In the genomic region with DNA sequence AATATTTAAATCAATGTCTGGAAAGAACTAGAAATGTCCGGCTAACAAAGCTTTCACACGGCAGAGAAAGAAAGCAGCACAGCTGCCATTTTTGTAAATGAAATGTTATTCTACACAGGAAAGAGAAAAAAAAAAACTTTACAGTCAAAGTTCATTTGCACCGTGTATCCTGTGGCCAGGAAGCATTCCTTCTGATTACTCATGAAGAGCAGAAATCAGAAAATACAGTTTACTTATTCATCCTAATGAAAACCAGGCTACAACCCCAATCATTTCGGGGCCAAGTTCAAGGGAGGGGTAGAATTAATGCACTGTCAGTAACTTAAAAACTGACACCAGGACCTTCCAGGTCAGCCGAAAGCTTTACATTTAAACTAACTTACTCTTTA, we compare ENCODE assay signal across 8 mouse cellular contexts. TPM values are rescaled to one million over a fixed set of nuclear protein-coding genes. Genes with fewer than 3 reads are reported as not detected.
DNase-seq lines count a peak whose midpoint lies in the region; ATAC-seq and TF ChIP-seq lines count a peak whose summit lies in the region.

No protein-coding gene starts in this region.

- no peaks in the 10 kb centered on the region for H3K9me3 ChIP-seq in erythroblast, embryonic 14.5 days (ENCODE audit: control insufficient read depth, low read length)
- H3K9me3 ChIP-seq in E14TG2a.4 (ENCODE audit: low read length), result no peaks in the 10 kb centered on the region
- H3K9me3 ChIP-seq in heart, embryonic 16.5 days (replicated peaks; ENCODE audit: control insufficient read depth, low read length), result no peaks in the 10 kb centered on the region
- no peaks in the 10 kb centered on the region for H3K9me3 ChIP-seq in liver, embryonic 15.5 days (replicated peaks)

- peaks cover 47% of the 10 kb centered on the region for H3K36me3 ChIP-seq in erythroblast, embryonic 14.5 days (ENCODE audit: control insufficient read depth)
- H3K36me3 ChIP-seq in E14TG2a.4 (ENCODE audit: insufficient read depth, low read length), result peaks cover 39% of the 10 kb centered on the region
- no peaks in the 10 kb centered on the region for H3K36me3 ChIP-seq in heart, embryonic 16.5 days (ENCODE audit: control insufficient read depth, insufficient read depth)
- H3K36me3 ChIP-seq in liver, embryonic 15.5 days (replicated peaks), result peaks cover 21% of the 10 kb centered on the region

- peak overlapping the region; percentile 97 for H3K9ac ChIP-seq in heart, embryonic 16.5 days (ENCODE audit: low read length)
- peak overlapping the region; percentile 99 for H3K9ac ChIP-seq in liver, embryonic 15.5 days

- H3K4me1 ChIP-seq in erythroblast, embryonic 14.5 days (ENCODE audit: control insufficient read depth), result peaks cover 76% of the 10 kb centered on the region
- peaks cover 81% of the 10 kb centered on the region for H3K4me1 ChIP-seq in E14TG2a.4 (replicated peaks; ENCODE audit: low read depth, low read length)
- H3K4me1 ChIP-seq in heart, embryonic 16.5 days (ENCODE audit: control insufficient read depth, insufficient read depth, low read length), result peaks cover 56% of the 10 kb centered on the region
- H3K4me1 ChIP-seq in liver, embryonic 15.5 days (replicated peaks), result peaks cover 77% of the 10 kb centered on the region

- DNase-seq in left cerebral cortex, postnatal 4 days, result no peak
- no peak for DNase-seq in urinary bladder, adult 18-20 months (ENCODE audit: low spot score in 2 of 2)

- WGBS in heart, embryonic 16.5 days, result 24% methylated on average over 5 of the region's 5 CpGs
- WGBS in liver, embryonic 15.5 days (ENCODE audit: insufficient replicate concordance), result 10% methylated on average over 5 of the region's 5 CpGs

- peak overlapping the region; percentile 99 for H3K27ac ChIP-seq in heart, embryonic 16.5 days (ENCODE audit: low read length)
- H3K27ac ChIP-seq in liver, embryonic 15.5 days (replicated peaks), result peak overlapping the region; percentile 100

- H3K4me2 ChIP-seq in heart, embryonic 16.5 days (ENCODE audit: low read depth, low read length), result peak overlapping the region; percentile 94
- peak overlapping the region; percentile 94 for H3K4me2 ChIP-seq in liver, embryonic 15.5 days

- no peak for ATAC-seq in erythroblast, adult 5-6 weeks (replicated peaks; ENCODE audit: low FRiP score, poor library complexity, severe bottlenecking)
- no peak for ATAC-seq in heart, embryonic 16.5 days (replicated peaks; ENCODE audit: extremely low read depth, insufficient read depth, low FRiP score)
- no peak for ATAC-seq in liver, embryonic 15.5 days (ENCODE audit: insufficient read depth)
- no peak for ATAC-seq in frontal cortex, adult (ENCODE audit: low TSS enrichment)

- peak overlapping the region; percentile 100 for H3K4me3 ChIP-seq in erythroblast, embryonic 14.5 days (replicated peaks)
- peak overlapping the region; percentile 97 for H3K4me3 ChIP-seq in E14TG2a.4 (replicated peaks; ENCODE audit: low read length)
- peak overlapping the region; percentile 98 for H3K4me3 ChIP-seq in heart, embryonic 16.5 days (ENCODE audit: low read length)
- H3K4me3 ChIP-seq in liver, embryonic 15.5 days (replicated peaks), result peak overlapping the region; percentile 96

- H3K27me3 ChIP-seq in erythroblast, embryonic 14.5 days (ENCODE audit: control insufficient read depth), result no peaks in the 10 kb centered on the region
- H3K27me3 ChIP-seq in E14TG2a.4 (ENCODE audit: insufficient read depth, low read length), result no peaks in the 10 kb centered on the region
- H3K27me3 ChIP-seq in heart, embryonic 16.5 days (ENCODE audit: control insufficient read depth, insufficient read depth, low read length), result no peaks in the 10 kb centered on the region
- H3K27me3 ChIP-seq in liver, embryonic 15.5 days, result no peaks in the 10 kb centered on the region

- intact Hi-C loops in left cerebral cortex, postnatal 4 days (cut with DNase I), result loop anchor here (10.0 kb wide), 1 partner anchor 62 kb away; no protein-coding TSS in a partner anchor

- TF ChIP-seq CTCF in E14TG2a.4 (conservative IDR thresholded peaks at IDR 0.05; ENCODE audit: low read length), result no peak

RNA-seq across cellular contexts. Expression of a gene that starts 1.9 kb away (rescaled TPM):
- polyA plus RNA-seq in erythroblast, embryonic 14.5 days (2012), result 1.6 and 1.7 TPM in 2 replicates
- total RNA-seq in erythroblast, adult 5-6 weeks (2015; ENCODE audit: low replicate concordance), result 52.5 and 91.5 TPM in 2 replicates
- 30.5 and 34.6 TPM in 2 replicates for total RNA-seq in erythroblast, adult 5-6 weeks (2017; ENCODE audit: low replicate concordance)
- polyA plus RNA-seq in heart, embryonic 16.5 days (2015; fragmentation: Nextera tagmentation; extraction: Ambion mirVana), result 58.3 and 61.3 TPM in 2 replicates
- polyA plus RNA-seq in liver, embryonic 15.5 days (2015; fragmentation: Nextera tagmentation; extraction: Ambion mirVana), result 37.1 and 40.7 TPM in 2 replicates
- 1 to 10 TPM; 8.8 to 9.2 TPM for total RNA-seq in left cerebral cortex, postnatal 4 days (2021)

RNA-seq across cellular contexts. Expression of a gene that starts 43.5 kb away (rescaled TPM):
- 16.1 and 18.8 TPM in 2 replicates for polyA plus RNA-seq in erythroblast, embryonic 14.5 days (2012)
- 181 and 187 TPM in 2 replicates for total RNA-seq in erythroblast, adult 5-6 weeks (2015; ENCODE audit: low replicate concordance)
- 98.5 and 192 TPM in 2 replicates for total RNA-seq in erythroblast, adult 5-6 weeks (2017; ENCODE audit: low replicate concordance)
- polyA plus RNA-seq in heart, embryonic 16.5 days (2015; fragmentation: Nextera tagmentation; extraction: Ambion mirVana), result 139 and 182 TPM in 2 replicates
- polyA plus RNA-seq in liver, embryonic 15.5 days (2015; fragmentation: Nextera tagmentation; extraction: Ambion mirVana), result 96.7 and 101 TPM in 2 replicates
- total RNA-seq in left cerebral cortex, postnatal 4 days (2021), result 100 to 1,000 TPM; 456 to 465 TPM

Comparison
In these comparisons a context has a peak if more than half of its experiments do, and no peak if none do; other contexts are left out.
1. RNA of a gene that starts 1.9 kb away (polyA plus RNA-seq): 58.3 to 61.3 TPM in heart, embryonic 16.5 days and 37.1 to 40.7 TPM in liver, embryonic 15.5 days; 1.6 to 1.7 TPM in erythroblast, embryonic 14.5 days; every median in the first group is over 10 times any median in the second.
2. Peak in every context shown above with its lines, with median percentiles within 50 percentile points of each other: H3K4me3 ChIP-seq.